Mouse (Mus musculus) A20 (cell line): ENCODE measurements around the gene E2f3.

Source experiments
- DNase-seq: peaks from one replicate; pipeline ENCODE4 v3.0.0-alpha.2; 2011; ENCODE audit warnings: low read depth, low spot score

Gene E2f3

GRCm38 (mm10) chr13:29919841-29920240, 66.0 kb downstream of the E2f3 start:
- DNase-seq, result no peak

- DNase-seq, result no peak
Observed at GRCm38 (mm10) chr13:29916561-29916960, 69.3 kb downstream of the E2f3 start.

GRCm38 (mm10) chr13:29913606-29914005, 72.3 kb downstream of the E2f3 start:
- no peak for DNase-seq

- no peak for DNase-seq
Observed at GRCm38 (mm10) chr13:29913061-29913460, 72.8 kb downstream of the E2f3 start.

GRCm38 (mm10) chr13:29912251-29912650, 73.6 kb downstream of the E2f3 start:
- no peak for DNase-seq

GRCm38 (mm10) chr13:29911141-29911540, 74.7 kb downstream of the E2f3 start:
- no peak for DNase-seq

- DNase-seq, result no peak
Observed at GRCm38 (mm10) chr13:29908431-29908830, 77.4 kb downstream of the E2f3 start.

- no peak for DNase-seq
Observed at GRCm38 (mm10) chr13:29907995-29908394, 77.9 kb downstream of the E2f3 start.

GRCm38 (mm10) chr13:29906734-29907133, 79.1 kb downstream of the E2f3 start:
- DNase-seq, result no peak

- DNase-seq, result no peak
Observed at GRCm38 (mm10) chr13:29903341-29903740, 82.5 kb downstream of the E2f3 start.

GRCm38 (mm10) chr13:29902676-29903075, 83.2 kb downstream of the E2f3 start:
- DNase-seq, result no peak

GRCm38 (mm10) chr13:29901641-29902040, 84.2 kb downstream of the E2f3 start:
- DNase-seq, result no peak

GRCm38 (mm10) chr13:29866780-29867179, 119.1 kb downstream of the E2f3 start:
- DNase-seq, result no peak

- DNase-seq, result no peak
Observed at GRCm38 (mm10) chr13:29864331-29864730, 121.5 kb downstream of the E2f3 start.

GRCm38 (mm10) chr13:29860087-29860486, 125.8 kb downstream of the E2f3 start:
- no peak for DNase-seq

- DNase-seq, result peak; percentile 73
Observed at GRCm38 (mm10) chr13:29857436-29857835, 128.4 kb downstream of the E2f3 start.
